Mouse (Mus musculus) megakaryocyte-erythroid progenitor cell, adult 5-6 weeks (primary cell): Measurements from ENCODE around the gene Pde6d. TPM values are rescaled to one million over a fixed set of nuclear protein-coding genes. Genes with fewer than 3 reads are reported as not detected.
"Not testable (repeated sequence)": the region's sequence is repeated elsewhere in the genome, so short reads cannot be mapped to it uniquely, and the experiment has no call there.

Experiments used
- ATAC-seq: replicated peaks from 2 replicates; pipeline ENCODE4 v1.8.0; 2016; ENCODE audit warnings: mild to moderate bottlenecking, inconsistent platforms; ENCODE audit not compliant: severe bottlenecking, poor library complexity, low FRiP score, low TSS enrichment
- total RNA-seq, 2 experiments: library from RNA; stranded (forward) in 1 of 2; stranded (reverse) in 1 of 2; fragments of 200-1000, 215-1000 nt in 1 of 2; fragments of >200 nt in 1 of 2; fragmentation: Nextera tagmentation in 1 of 2; gene quantifications; 2 replicates each; pipeline ENCODE4 v1.2.3; 2014 to 2017

The Pde6d gene
- total RNA-seq, 2 experiments from 2014 or later = 13.2 to 52.7 TPM

DNA sequence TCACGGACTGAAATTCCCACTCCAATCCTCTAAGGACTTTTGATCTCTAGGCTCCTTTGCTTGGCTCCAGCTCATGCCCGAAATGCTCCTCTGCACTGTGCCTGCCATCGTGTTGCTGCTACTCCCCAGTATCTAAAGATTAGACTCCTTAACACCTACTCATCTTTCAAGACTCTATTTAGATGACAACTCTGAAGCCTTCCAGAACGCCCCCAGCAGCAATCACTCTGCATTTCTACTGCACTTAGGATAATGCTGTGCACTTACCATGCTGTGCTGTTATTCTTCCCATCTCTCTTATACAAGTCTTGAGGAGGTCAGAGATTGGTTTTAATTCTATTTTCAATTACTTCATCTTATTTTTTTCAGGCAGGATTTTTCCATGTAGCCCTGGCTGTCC is 10.5 kb downstream of the Pde6d start:
- no peak for ATAC-seq

DNA sequence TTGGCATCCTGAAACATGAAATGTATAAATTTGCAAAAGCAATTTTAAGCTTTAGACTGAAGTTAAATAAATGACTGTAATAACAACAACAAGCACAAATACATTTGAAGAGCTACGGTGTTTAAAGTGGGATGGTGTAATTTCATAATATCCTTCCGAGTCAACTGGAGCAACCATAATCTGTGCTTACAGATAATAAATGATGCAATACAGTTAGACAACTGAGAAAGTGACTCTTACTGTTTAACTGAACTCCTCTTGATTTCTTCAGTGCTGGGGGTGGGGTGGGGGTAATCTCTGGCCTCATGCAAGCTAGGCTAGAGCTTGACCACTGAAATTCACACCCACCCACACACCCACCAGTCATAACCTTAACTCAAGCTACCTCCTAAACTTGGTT is 11.0 kb downstream of the Pde6d start:
- ATAC-seq = no peak

DNA sequence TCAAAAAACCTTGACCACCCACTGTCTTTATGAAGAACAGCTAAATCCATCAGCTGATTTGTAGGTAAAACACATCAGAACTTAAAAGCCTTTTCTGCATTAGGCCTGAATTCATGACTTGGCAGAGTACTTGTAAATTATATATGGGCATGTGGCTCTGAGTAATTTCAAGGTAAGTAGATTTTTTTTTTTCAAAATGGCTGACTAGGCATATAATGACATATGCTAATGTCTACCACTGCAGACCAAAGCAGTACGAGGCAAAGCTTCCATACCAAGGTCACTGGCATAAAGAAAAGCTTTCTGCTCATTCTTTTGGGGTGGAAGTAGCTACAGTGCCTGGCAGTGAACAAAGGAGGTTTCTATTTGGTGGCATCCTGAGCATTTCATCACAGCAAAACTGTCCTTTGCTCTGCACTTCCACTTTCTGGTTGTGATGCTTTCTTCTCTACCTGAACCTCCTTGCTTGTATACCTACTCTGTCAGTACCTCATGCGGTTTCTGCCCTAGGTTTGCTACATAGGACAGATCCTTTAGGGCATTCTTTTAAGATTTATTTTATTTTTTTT is 13.1 kb downstream of the Pde6d start:
- no peak for ATAC-seq

DNA sequence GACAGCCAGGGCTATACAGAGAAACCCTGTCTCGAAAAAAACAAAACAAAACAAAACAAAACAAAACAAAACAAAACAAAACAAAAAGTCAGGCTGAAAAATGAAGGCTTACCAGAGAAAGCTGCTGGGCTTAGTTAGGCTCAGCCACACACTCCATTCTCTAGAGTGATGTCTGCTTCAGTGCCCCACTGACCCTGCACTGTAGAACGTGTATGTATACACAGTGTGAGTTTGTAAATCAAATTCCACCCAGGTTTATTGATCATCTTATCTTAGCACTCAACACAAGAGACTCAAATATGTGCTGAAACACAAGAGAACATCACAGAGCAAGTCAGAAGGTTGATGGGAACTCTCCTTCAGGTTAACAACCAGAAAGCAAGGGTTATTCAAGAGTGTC is 14.0 kb downstream of the Pde6d start:
- no peak for ATAC-seq

DNA sequence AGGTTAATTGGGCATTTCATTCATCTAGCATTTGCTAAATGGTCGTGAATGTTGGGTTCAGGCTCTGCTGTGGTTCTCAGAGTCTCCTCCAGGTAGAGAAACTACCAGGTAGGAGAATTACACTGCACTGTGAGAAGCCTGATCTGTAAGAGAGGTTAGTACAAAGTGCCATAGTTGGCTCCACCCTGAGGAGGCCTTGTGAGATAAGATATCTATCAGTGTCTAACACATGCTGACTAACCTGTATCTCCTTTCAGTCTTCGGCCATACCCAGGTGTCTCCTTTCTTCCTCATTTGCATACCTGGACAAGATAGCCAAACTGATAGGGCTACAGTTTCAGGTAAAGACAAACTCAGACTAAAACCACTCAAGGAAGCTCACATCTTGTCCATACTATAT is 19.8 kb downstream of the Pde6d start:
- no peak for ATAC-seq

DNA sequence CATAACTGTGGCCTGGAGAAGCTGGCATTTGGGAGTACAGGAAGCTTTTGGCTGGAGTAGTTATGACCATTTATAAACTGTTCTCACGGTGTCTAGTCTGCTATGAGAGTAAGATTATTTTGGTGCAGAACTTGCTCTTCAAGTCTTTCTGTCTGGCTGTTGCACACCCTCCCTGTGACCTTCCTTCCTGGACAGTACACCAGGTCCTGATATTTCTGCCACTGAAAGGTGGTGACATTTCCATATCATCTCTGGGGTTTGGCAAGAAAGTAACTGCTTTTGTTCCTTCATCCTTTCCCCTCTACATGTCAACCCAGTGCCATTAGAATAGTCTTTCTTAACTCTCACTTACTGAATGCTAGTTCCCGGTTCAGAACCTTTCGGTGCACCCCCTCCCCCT is 23.2 kb downstream of the Pde6d start:
- no peak for ATAC-seq

DNA sequence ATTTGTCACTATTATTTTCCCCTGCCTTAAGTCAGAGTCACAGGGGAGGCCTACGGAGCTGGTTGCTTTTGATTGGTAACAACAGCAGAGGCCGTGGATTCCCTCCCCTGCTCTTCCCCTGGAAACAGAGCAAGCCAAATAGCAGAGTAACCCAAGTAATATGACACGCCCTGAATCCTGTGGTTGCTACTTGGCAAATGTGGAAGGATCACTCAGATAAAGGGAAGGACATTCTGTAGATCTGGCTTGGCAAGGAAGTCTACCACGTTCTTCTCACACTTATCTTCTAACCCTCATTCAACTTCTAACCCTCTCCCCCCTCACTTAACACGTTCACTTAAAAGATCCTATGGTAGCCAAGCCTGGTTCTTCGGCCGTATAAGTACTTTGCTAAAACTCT is 24.6 kb downstream of the Pde6d start:
- peak; percentile 96 for ATAC-seq

DNA sequence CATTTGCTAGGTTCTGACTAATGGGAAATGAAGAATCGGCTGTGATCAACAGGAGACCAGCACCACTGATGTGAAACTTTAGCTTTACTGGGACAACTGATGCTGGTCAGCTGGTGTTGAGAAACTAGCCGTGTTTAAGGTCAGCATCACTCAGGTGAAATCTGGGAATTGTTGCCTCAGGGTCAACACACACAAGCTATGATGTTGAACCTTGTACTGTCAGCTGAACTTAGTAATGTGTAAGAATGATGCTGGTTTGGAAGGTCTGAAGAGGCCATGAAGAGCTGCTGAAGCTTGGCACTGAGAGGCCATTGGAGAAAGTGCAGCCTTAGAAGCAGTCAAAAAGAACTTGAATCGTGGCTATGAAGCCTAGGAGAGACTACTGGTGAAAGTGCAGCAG is 26.8 kb downstream of the Pde6d start:
- ATAC-seq = no peak

DNA sequence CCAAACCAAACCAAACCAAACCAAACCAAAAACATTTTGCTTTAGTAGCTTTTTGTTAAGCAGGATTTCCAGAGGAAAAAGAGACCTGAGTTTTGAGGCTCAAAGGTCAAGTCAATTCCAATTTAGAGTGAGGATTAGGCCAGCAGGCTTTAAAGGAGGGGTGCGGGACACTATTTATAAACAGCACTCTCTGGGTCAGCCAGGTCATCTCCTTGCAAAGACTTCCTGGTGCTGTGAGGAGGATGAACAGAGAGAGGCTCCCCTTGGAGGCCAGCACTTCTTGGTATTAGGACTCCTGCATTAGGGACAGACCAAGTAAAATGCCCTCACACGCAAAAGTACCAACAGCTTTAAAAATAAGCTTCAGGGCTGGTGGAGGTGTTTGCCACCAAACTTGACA is 30.6 kb downstream of the Pde6d start:
- no peak for ATAC-seq

DNA sequence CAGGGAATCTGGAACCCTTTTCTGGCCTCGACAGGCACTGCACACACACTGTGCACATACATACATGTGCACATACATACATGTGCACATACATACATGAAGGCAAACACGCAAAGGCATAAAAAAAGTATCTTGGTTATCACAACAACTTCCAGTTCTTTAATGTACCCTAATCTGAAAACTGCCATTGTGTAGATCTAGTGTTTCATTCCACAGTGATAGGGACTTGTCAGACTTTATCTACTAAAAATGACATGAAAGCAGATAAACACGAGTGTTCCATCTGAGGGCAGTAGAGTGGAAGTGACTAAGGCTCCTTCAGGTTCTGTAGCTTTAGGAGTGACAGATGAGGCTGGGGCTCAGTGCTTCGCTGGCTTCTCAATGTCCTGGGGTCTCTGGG is 31.1 kb downstream of the Pde6d start:
- ATAC-seq = no peak

DNA sequence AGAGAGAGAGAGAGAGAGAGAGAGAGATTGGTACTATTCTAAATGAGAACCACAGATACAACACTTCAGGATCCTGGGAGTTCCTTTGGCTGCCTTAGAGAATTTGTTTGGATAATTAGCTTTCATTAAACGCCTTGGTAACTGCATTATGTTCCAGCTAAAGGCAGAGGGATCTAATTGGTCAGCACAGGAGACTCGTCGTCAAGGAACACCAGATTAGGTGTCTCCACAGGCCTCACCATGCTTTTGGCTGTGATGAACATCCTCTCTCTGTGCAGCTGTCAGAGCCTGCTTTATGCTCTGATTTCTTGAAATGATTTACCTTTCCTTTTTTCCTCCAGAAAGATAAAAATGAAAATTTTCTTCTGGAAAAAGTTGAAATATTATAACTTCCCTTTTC is 35.6 kb downstream of the Pde6d start:
- ATAC-seq = no peak

DNA sequence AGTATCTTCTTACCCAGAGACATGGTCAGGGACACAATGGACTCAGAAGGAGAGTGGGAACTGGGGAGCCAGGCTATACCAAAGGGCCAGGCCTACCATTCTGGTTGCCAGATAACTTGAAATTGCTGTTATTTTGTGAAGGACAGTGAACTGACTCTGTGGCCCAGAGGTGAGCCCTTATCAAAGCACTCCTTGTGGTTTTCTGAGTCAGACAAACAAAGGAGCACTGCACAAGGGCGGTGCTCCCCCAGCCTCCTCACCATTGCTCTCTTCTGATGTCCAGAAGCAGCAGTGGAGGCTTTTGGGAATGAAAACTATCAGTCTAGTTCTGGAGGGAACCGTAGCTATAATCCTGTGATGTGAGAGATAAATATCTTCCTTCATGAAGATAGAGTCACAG is 39.8 kb downstream of the Pde6d start:
- peak; percentile 49 for ATAC-seq

DNA sequence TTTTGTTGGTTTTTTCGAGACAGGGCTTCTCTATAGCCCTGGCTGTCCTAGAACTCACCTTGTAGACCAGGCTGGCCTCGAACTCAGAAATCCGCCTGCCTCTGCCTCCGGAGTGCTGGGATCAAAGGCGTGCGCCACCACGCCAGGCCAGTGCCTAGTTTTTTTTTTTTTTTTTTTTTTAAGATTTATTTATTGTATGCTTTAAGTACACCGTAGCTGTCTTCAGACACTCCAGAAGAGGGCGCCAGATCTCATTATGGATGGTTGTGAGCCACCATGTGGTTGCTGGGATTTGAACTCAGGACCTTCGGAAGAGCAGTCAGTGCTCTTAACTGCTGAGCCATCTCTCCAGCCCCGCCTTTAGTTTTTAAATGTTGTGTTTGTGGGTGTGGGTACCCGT is 42.8 kb downstream of the Pde6d start:
- ATAC-seq = not testable (repeated sequence)

DNA sequence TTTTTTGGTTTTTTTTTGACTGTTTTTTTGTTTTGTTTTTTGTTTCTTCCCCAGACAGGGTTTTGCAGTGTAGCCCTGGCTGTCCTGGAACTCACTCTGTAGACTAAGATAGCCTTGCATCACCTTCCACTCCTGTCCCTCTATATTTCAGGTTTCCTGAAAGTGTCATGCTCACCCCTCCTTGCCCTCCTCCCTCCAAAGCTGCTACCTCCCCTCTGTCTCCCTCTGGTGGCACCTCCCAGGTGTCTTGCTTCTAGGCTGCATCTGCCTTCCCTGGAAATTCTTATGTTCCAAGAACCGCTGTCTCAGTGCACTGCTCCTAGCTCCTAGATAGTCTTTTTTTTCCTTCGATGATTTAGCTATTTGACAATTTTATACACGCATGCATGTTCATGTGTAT is 44.0 kb downstream of the Pde6d start:
- ATAC-seq = no peak

DNA sequence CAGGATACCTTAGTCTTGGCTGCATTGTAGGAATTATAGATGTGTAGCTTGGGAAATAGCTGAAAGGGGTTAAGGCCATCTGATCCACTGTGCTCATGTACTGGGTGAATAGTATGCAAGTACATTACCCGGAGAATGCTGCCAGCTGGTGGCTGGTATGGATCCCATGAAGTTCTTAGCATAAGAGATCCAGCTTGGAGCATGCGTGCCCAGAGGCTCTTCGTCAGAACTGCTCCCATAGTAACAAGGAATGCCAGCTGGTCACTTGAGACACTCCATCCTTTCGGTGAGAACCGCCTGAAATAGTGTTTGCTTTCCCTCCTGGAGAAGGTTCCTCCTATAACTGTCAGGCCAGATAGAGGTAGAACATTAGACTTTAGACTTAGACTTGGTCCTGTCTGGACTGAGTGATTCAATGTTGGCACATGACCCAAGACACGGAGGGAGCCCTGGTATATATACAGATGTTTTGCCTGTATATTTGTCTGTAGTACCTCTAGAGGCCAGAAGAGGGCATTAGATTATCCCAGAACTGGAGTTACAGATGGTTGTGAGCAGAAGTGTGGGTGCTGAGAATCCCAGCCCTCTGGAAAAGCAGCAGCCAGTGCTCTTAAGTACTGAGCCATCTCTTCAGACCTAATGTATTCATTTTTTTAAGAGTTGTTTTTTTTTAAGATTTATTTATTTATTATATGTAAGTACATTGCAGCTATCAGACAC is 48.9 kb downstream of the Pde6d start:
- ATAC-seq = no peak

DNA sequence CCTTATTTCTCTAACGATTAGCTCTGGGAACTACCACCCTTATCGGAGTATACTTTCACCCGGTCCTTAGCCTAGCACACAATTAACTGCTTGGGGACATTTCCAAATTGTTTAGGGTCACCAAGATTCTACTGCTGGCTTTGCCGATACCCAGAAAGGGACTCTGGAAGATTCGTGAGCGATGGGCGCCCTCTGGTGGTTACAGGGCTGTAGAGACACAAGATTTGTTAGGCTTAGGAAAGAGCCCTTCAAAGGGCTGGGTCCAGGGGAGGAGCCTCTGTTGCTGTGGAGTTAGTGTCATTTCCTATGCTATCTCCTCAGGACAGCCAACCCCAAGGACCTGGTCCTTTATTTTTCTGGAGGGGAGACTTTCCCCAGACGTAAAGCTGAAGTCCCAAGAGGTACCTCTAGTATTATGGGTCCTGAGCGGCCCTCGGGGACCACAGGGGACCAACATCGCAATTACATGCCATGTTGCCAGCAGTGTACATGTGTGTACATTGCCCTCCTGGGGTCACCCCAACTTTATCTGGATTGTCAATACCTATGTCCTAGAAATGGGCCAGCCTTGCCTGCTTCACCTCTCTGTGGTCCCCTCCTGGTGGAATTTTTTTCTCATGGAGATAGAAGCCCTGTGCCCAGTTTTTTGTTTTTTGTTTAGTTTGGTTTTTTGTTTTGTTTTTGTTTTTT is 49.9 kb downstream of the Pde6d start:
- ATAC-seq = peak; percentile 65

DNA sequence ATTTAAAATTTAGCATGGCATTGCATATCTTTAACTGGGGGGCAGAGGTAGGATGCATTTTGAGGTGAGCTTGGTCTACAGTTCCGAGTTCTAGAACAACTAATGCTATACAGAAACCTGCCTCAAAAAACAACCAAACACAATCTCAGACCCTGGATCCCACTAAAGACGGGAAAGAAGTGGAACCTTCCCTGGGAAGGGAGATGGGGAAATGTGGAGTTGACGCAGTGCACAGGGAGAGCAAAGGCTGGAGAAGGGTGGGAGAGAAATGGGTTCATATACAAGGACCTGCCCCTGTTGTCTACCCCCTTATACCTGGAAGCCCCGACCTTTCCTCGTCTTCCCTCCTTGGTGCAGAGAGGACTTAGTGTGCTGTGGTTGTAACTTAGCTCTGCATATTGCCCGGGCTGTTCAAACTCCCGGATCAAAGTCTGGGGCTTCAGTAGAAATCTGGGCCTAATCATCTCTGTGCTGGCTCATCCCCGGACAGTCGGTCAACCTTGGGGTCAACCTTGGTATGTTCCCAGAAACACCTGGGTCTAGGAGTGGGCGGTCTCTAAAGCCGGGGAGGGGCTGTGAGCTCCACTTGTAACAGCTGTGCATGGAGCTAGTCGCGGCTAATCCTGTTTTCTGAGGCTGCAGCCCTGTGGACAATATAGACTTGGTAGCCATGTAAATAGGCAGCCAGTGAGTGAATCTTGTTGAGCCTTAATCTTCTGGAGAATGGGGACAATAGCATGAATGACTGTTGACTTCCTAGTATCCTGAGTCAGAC is 50.7 kb downstream of the Pde6d start:
- ATAC-seq = peak; percentile 20

DNA sequence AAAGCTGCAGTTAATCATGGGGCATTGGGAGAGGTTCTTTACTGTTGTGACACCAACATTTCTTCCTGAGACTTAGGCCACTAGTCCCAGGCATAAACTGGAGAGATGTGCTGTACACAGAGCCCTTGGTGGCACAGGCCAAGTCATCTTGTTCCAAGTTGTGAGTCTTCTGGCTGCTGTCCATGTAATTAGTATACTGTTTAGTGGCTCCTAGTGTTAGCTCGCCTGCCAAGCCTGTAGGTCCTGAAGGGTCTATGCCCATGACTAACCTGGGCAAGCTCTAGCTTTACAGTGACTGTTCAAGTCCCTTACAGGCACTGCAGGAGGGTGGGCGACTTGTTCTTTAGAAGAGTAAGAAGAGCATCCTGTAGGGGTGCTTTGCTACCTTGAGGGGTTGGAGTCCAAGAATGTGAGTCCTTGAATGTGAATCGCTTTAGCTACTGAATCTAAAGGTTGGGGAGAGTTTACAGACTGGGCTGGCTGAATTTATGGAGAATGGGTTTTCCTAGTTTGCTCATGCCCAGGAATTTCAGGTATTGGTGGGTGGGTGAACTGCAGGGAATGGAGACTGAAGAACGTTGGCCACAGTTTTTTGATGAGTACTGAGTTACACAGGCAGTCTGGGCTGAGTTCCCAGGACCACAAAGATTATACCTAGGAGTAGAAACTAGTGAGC is 51.4 kb downstream of the Pde6d start:
- no peak for ATAC-seq

DNA sequence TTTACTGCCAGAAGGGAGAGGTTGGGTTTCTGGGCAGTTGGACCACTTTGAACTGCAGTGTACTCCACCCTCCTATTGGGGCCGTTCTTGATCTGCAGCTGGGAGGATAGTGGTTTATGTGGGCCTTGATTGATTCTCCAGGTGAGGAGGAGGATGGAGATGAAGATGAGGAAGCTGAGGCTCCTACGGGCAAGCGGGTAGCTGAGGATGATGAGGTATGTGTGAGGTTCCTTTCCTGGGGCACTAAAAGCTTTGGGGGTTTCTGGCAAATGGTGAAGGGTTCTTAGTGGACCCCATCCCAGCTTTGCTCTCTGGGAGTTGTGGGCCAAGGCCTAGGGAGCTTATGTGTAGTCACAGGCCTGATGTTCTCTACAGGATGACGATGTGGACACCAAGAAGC is 52.8 kb downstream of the Pde6d start:
- no peak for ATAC-seq
